Mouse (Mus musculus) G1E (cell line): ENCODE data around the gene Catsper4. TPM values are rescaled to one million over a fixed set of nuclear protein-coding genes. Genes with fewer than 3 reads are reported as not detected.
A peak's percentile ranks its signal among the peaks of the same experiment; 100 is the strongest.

ENCODE experiments used
- ATAC-seq: 2 replicates; pipeline ENCODE4 v1.8.0; 2016; ENCODE audit warnings: mild to moderate bottlenecking; ENCODE audit not compliant: insufficient number of reproducible peaks, poor library complexity, low FRiP score, severe bottlenecking; ENCODE audit errors: extremely low read depth
- DNase-seq: peaks from one replicate; pipeline ENCODE4 v3.0.0; 2012; ENCODE audit warnings: low spot score
- H3K27me3 ChIP-seq: 2 replicates; pipeline ENCODE4 v1.6.1; 2012; ENCODE audit warnings: mild to moderate bottlenecking, low read length, inconsistent platforms; ENCODE audit not compliant: insufficient read depth
- H3K36me3 ChIP-seq: replicated peaks from 2 replicates; pipeline ENCODE3; 2012; ENCODE audit warnings: mild to moderate bottlenecking, inconsistent platforms
- H3K4me1 ChIP-seq: 2 replicates; pipeline ENCODE4 v1.6.1; 2012; ENCODE audit warnings: low read depth, low read length, inconsistent platforms, mixed read lengths; ENCODE audit not compliant: insufficient read depth
- H3K4me3 ChIP-seq: 2 replicates; pipeline ENCODE4 v1.5.1; 2012; ENCODE audit warnings: low read depth, mild to moderate bottlenecking, inconsistent platforms, low read length, moderate library complexity, mixed read lengths
- H3K9me3 ChIP-seq: replicated peaks from 2 replicates; pipeline ENCODE4 v1.6.1; 2012; ENCODE audit warnings: inconsistent platforms
- CTCF ChIP-seq: IDR thresholded peaks from 2 replicates; pipeline ENCODE4 v1.5.1; 2012; ENCODE audit warnings: low read depth, low read length, inconsistent platforms, mixed read lengths
- GATA1 ChIP-seq: IDR thresholded peaks from 2 replicates; pipeline ENCODE4 v1.6.1; 2012; ENCODE audit warnings: borderline replicate concordance, low read length, inconsistent platforms, mixed read lengths
- GATA2 ChIP-seq: IDR thresholded peaks from 2 replicates; pipeline ENCODE4 v1.6.1; 2012; ENCODE audit warnings: low read depth, low read length, inconsistent platforms, borderline replicate concordance
- POLR2AphosphoS5 ChIP-seq: IDR thresholded peaks from 2 replicates; pipeline ENCODE4 v1.6.1; 2012; ENCODE audit warnings: low read depth, low read length, inconsistent platforms; ENCODE audit not compliant: insufficient replicate concordance
- TAL1 ChIP-seq: conservative IDR thresholded peaks from 2 replicates; pipeline ENCODE4 v1.6.1; 2012; ENCODE audit warnings: low read depth, low read length, inconsistent platforms, mixed read lengths
- polyA plus RNA-seq: library from polyadenylated mRNA; stranded (reverse); fragments of >175 nt; gene quantifications from 2 replicates; pipeline ENCODE4 v1.2.3, GENCODE M21; 2012
- total RNA-seq, 2 experiments: library from RNA; stranded (forward) in 1 of 2; stranded (reverse) in 1 of 2; fragments of 200-1000 nt in 1 of 2; fragments of >200 nt in 1 of 2; fragmentation: Nextera tagmentation in 1 of 2; gene quantifications; 2 replicates each; pipeline ENCODE4 v1.2.3; 2014 to 2017

Gene Catsper4
- total and polyA plus RNA-seq, 3 experiments, result not detected

DNA sequence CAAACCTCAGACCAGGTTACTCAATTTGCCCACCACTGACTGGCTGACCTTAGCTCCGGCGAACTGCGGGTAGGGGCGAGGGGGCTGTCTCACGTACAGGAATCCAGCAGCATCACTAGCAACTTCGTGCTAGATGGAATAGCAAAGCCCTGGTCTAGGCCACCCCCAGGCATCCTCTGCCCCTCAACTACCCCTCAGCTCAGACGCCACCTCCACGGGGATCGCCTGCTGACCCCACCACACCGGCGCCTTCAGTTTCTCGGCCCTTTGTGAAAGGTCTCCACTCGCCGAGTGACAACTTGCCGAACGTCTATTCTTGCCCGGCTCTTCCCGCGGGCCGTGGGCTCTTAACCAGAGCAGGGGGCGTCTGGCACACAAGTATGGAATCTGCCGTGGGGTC is 40.9 kb downstream of the Catsper4 start:
- H3K36me3 ChIP-seq, result peaks cover 32% of the 10 kb centered on the region
- H3K9me3 ChIP-seq, result no peaks in the 10 kb centered on the region
- H3K27me3 ChIP-seq, result peaks cover 11% of the 10 kb centered on the region
- no peak for DNase-seq
- no peak for ATAC-seq
- TF ChIP-seq GATA2 (no peak), CTCF (no peak), TAL1 (no peak), POLR2AphosphoS5 (no peak), GATA1 (no peak)
- peak overlapping the region; percentile 83 for H3K4me3 ChIP-seq
- H3K4me1 ChIP-seq, result peaks cover 39% of the 10 kb centered on the region

DNA sequence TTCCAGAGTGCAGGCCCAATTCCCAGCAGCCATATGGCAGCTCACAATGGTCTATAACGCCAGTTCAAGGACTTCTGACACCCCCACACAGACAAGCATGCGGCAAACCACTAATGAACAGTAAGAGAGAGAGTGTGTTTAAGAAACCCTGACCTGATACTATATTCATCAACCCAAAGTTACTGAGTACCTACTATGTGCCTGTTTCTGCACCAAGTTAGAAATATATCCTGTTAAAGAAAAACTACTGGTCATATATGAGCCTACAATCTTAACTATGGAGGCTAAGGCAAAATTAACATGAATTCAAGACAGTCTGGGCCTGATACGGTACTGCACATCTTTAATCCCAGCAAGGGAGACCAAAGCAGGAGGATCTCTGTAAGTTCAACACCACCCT is 41.6 kb downstream of the Catsper4 start:
- Histone ChIP-seq H3K4me1 (peaks cover 46% of the 10 kb centered on the region), H3K9me3 (no peaks in the 10 kb centered on the region), H3K4me3 (peak overlapping the region; percentile 83; the same call in 1 of the 2 replicates), H3K36me3 (peaks cover 39% of the 10 kb centered on the region), H3K27me3 (peaks cover 5% of the 10 kb centered on the region)
- TF ChIP-seq POLR2AphosphoS5 (no peak), GATA2 (no peak), CTCF (no peak), TAL1 (no peak), GATA1 (no peak)
- ATAC-seq (no peak), DNase-seq (no peak)

DNA sequence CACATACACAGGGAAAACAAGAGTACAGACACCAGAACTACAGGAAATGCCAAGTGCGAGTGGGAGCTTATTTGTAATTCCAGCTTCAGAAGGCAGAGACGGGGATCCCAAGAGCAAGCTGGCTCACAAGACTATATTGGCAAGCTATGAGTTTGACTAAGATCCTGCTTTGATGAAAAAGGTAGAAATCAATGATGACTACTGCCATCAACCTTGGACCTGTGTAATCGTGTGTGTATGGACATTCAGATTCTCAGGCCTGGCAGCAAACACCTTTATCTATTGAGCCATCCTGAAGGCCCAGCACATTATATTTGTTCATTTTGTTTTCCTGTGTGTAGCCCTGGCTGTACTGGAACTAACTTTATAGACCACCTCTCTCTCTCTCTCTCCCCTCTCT is 43.5 kb downstream of the Catsper4 start:
- H3K4me1 ChIP-seq, result peaks cover 48% of the 10 kb centered on the region
- ATAC-seq (no peak), DNase-seq (no peak)
- TF ChIP-seq POLR2AphosphoS5, result no peak
- TF ChIP-seq CTCF, result no peak
- TF ChIP-seq TAL1, result no peak
- TF ChIP-seq GATA2, result no peak
- TF ChIP-seq GATA1, result no peak
- H3K9me3 ChIP-seq, result no peaks in the 10 kb centered on the region
- no peaks in the 10 kb centered on the region for H3K27me3 ChIP-seq
- no peak overlapping the region for H3K4me3 ChIP-seq
- H3K36me3 ChIP-seq, result peaks cover 52% of the 10 kb centered on the region

GRCm38 (mm10) chr4:134181825-134182224 is 45.4 kb downstream of the Catsper4 start:
- no peak for TF ChIP-seq CTCF
- no peak for TF ChIP-seq GATA2
- TF ChIP-seq GATA1, result no peak
- no peak for TF ChIP-seq TAL1
- no peak for TF ChIP-seq POLR2AphosphoS5
- Histone ChIP-seq H3K4me3 (no peak overlapping the region), H3K9me3 (no peaks in the 10 kb centered on the region), H3K27me3 (no peaks in the 10 kb centered on the region), H3K36me3 (peaks cover 60% of the 10 kb centered on the region), H3K4me1 (peaks cover 42% of the 10 kb centered on the region)
- no peak for DNase-seq
- no peak for ATAC-seq

DNA sequence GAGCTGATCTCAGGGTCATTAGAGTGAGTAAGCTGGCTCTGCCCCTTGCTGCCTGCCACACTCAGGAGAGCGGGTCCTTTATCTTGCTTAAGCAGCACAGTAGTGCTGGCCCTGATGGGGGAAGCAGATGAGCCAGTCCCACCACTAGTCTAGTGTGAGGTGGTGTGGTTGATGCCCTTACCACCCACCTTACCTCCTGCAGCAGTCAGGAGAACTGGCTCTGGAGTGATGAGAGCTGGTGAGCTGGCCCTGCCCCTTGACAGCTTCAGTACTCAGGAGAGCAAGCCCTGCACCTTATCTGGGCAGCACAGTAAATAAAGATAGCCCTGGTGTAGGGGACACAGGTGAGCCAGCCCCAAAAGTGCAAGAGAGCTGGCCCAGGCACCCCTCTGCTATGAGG is 46.1 kb downstream of the Catsper4 start:
- Histone ChIP-seq H3K36me3 (peaks cover 67% of the 10 kb centered on the region), H3K27me3 (no peaks in the 10 kb centered on the region), H3K4me1 (peaks cover 39% of the 10 kb centered on the region), H3K4me3 (no peak overlapping the region), H3K9me3 (no peaks in the 10 kb centered on the region)
- no peak for DNase-seq
- TF ChIP-seq GATA1 (no peak), CTCF (no peak), TAL1 (no peak), GATA2 (no peak), POLR2AphosphoS5 (no peak)
- ATAC-seq, result no peak

- no peak for ATAC-seq
These were observed 54.8 kb downstream of the Catsper4 start for GRCm38 (mm10) chr4:134172391-134172790.

More at GRCm38 (mm10) chr4:134172391-134172790, 54.8 kb downstream of the Catsper4 start:
- H3K9me3 ChIP-seq, result no peaks in the 10 kb centered on the region
- no peak overlapping the region for H3K4me3 ChIP-seq
- TF ChIP-seq GATA1, result no peak
- no peak for TF ChIP-seq CTCF
- no peak for TF ChIP-seq TAL1
- TF ChIP-seq POLR2AphosphoS5, result no peak
- no peak for TF ChIP-seq GATA2
- no peaks in the 10 kb centered on the region for H3K27me3 ChIP-seq
- peaks cover 2% of the 10 kb centered on the region; the same call in 1 of the 2 replicates for H3K4me1 ChIP-seq
- DNase-seq, result no peak
- H3K36me3 ChIP-seq, result peaks cover 62% of the 10 kb centered on the region
